Mouse (Mus musculus): ENCODE measurements around the gene Rit1.

DNA sequence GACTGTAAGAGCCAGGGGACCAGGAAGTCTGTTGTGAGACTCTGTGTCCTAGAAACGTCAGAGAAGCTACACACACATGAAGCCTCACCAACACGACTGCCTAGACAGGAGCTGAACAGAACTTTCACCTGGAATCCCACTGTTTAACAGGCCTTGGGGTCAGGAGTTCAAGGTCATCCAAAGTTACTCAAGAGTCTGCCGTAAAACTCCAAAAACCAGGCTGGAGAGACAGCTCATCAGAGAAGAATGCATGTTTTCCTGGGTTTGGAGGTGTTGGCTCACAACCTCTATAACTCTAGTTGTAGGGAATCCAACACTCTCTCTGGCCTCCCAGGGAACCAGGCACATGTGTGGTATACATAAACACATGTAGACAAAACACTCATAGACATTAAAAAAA lies 38.9 kb downstream of the Rit1 start:
- TF ChIP-seq CTCF (conservative IDR thresholded peaks at IDR 0.05; ENCODE audit: insufficient read depth, insufficient read length, low read depth, low read length), result no peak
- TF ChIP-seq POLR2A (IDR thresholded peaks at IDR 0.05; ENCODE audit: low read depth, low read length), result no peak

Data from kidney, adult 2 months (tissue).